Mouse (Mus musculus) midbrain, embryonic 16.5 days (tissue): ENCODE results near the gene Psmc3ip. TPM values are rescaled to one million over a fixed set of nuclear protein-coding genes. Genes with fewer than 3 reads are reported as not detected.

Experiments
- ATAC-seq: fragments of 200-750 bp; cut with Nextera tagmentation; 2 replicates; pipeline ENCODE4 v1.8.0; 2017; ENCODE audit warnings: moderate TSS enrichment
- H3K27ac ChIP-seq: fragments of 300-500 bp; sonication (generic); 2 replicates; pipeline ENCODE4 v1.5.1; 2014; ENCODE audit warnings: mild to moderate bottlenecking, low read length, mixed read lengths
- H3K27me3 ChIP-seq: fragments of 300-500 bp; sonication (generic); 2 replicates; pipeline ENCODE4 v1.6.1; 2014; ENCODE audit warnings: low read depth, low read length, mixed read lengths; ENCODE audit not compliant: control insufficient read depth, insufficient read depth
- H3K36me3 ChIP-seq: fragments of 300-500 bp; sonication (generic); 2 replicates; pipeline ENCODE4 v1.6.1; 2014; ENCODE audit warnings: mild to moderate bottlenecking, low read length, moderate library complexity, mixed read lengths; ENCODE audit not compliant: control insufficient read depth, insufficient read depth
- H3K4me1 ChIP-seq: fragments of 300-500 bp; sonication (generic); 2 replicates; pipeline ENCODE4 v1.6.1; 2014; ENCODE audit warnings: mild to moderate bottlenecking, low read length, mixed read lengths; ENCODE audit not compliant: control insufficient read depth, insufficient read depth
- H3K4me2 ChIP-seq: fragments of 300-500 bp; sonication (generic); 2 replicates; pipeline ENCODE4 v1.6.1; 2014; ENCODE audit warnings: mild to moderate bottlenecking, low read length, mixed read lengths
- H3K4me3 ChIP-seq: fragments of 300-500 bp; sonication (generic); 2 replicates; pipeline ENCODE4 v1.5.1; 2014; ENCODE audit warnings: low read depth, mild to moderate bottlenecking, low read length, moderate library complexity, mixed read lengths
- H3K9ac ChIP-seq: fragments of 300-500 bp; sonication (generic); 2 replicates; pipeline ENCODE4 v1.6.1; 2014; ENCODE audit warnings: low read depth, low read length, mixed read lengths
- H3K9me3 ChIP-seq: fragments of 300-500 bp; sonication (generic); replicated peaks from 2 replicates; pipeline ENCODE4 v1.6.1; 2014; ENCODE audit warnings: mild to moderate bottlenecking, low read length, mixed read lengths; ENCODE audit not compliant: control insufficient read depth, poor library complexity, severe bottlenecking
- WGBS: fragments of 180-500 bp; shearing (Covaris S2); extraction: QIAGEN DNeasy Blood & Tissue Kit; methylation state at CpG from one replicate; pipeline ENCODE4 v1.1.7; 2014; 5-methylcytosine and 5-hydroxymethylcytosine counted together
- polyA plus RNA-seq: library from polyadenylated mRNA; unstranded; fragments of >200 nt; fragmentation: Nextera tagmentation; extraction: Ambion mirVana; gene quantifications from 2 replicates; pipeline ENCODE4 v1.2.1, GENCODE M21; 2015

The Psmc3ip gene
- polyA plus RNA-seq, 1 experiment from 2014 or later: 15.2 TPM

DNA sequence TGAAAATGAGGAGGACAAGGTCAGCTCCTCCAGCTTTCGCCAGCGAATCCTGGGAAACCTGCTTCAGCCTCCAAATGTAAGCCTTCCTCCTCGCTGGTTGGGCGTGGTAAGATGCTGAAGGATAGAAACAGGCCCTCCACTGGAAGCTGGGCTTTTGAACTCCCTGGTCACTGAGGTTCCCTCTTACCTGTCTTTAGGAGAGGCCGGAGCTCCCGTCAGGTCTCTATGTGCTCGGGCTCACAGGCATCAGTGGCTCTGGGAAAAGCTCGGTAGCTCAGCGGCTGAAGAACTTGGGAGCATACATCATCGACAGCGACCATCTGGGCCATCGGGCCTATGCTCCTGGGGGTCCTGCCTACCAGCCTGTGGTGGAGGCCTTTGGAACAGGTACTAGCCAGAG, 10.4 kb downstream of the Psmc3ip start:
- Histone ChIP-seq H3K9me3 (no peaks in the 10 kb centered on the region), H3K4me2 (no peak overlapping the region), H3K27ac (no peak overlapping the region), H3K4me1 (peaks cover 32% of the 10 kb centered on the region), H3K9ac (no peak overlapping the region), H3K36me3 (peaks cover 12% of the 10 kb centered on the region; the same call in 1 of the 2 replicates), H3K4me3 (no peak overlapping the region), H3K27me3 (peaks cover 12% of the 10 kb centered on the region)
- WGBS: 97% methylated on average over 12 of the region's 12 CpGs
- no peak for ATAC-seq

DNA sequence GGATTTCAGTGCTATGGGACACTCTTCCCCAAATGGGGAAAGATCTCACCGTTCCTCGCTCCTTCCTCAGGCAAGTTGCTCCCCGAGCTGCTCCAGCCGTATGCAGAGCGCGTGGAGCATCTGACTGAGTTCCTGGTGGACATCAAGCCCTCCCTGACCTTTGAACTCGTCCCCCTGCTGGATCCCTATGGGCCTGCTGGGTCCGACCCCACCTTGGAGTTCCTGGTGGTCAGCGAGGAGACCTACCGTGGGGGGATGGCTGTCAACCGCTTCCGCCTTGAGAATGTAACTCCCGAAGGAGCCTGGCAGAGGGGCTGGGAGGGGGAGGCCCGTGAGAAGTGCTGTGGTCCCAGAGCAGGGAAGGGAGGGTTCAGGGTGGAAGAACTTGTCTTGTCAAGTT, 11.0 kb downstream of the Psmc3ip start:
- no peak overlapping the region for H3K4me3 ChIP-seq
- peaks cover 6% of the 10 kb centered on the region; the same call in 1 of the 2 replicates for H3K36me3 ChIP-seq
- peaks cover 18% of the 10 kb centered on the region for H3K27me3 ChIP-seq
- 91% methylated on average over 14 of the region's 14 CpGs for WGBS
- no peak overlapping the region for H3K27ac ChIP-seq
- ATAC-seq: no peak
- H3K4me2 ChIP-seq: no peak overlapping the region
- H3K9me3 ChIP-seq: no peaks in the 10 kb centered on the region
- H3K9ac ChIP-seq: no peak overlapping the region
- H3K4me1 ChIP-seq: peaks cover 32% of the 10 kb centered on the region

DNA sequence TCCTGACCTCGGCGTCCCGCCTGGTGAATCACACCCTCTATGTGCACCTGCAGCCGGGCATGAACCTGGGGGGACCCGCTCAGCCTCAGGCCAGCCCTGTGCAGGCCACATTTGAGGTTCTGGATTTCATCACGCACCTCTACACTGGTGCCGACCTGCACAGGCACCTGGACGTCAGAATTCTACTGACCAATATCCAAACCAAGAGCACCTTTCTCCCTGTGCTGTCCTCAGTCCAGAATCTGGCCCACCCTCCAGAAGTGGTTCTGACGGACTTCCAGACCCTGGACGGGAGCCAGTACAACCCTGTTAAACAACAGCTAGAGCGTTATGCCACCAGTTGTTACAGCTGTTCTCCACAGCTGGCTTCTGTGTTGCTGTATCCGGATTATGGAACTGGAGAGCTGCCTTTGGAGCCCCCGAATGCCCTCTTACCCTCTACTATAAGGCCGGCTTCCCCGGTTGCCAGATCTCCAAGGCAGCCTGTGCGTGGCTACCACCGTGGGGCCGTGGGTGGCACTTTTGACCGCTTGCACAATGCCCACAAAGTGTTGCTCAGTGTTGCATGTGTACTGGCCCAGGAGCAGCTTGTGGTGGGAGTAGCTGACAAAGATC, 12.0 kb downstream of the Psmc3ip start:
- no peak; the same call in none of the 2 replicates for ATAC-seq
- no peaks in the 10 kb centered on the region for H3K9me3 ChIP-seq
- H3K4me1 ChIP-seq: peaks cover 27% of the 10 kb centered on the region
- peak overlapping the region; percentile 90 for H3K4me2 ChIP-seq
- H3K4me3 ChIP-seq: peak overlapping the region; percentile 84
- H3K27me3 ChIP-seq: peaks cover 28% of the 10 kb centered on the region
- 0 out of 2 replicates have a peak, but pooled peaks cover 4% of the 10 kb centered on the region for H3K36me3 ChIP-seq
- peak overlapping the region; percentile 93 for H3K9ac ChIP-seq
- H3K27ac ChIP-seq: peak overlapping the region; percentile 93
- 32% methylated on average over 19 of the region's 19 CpGs for WGBS

DNA sequence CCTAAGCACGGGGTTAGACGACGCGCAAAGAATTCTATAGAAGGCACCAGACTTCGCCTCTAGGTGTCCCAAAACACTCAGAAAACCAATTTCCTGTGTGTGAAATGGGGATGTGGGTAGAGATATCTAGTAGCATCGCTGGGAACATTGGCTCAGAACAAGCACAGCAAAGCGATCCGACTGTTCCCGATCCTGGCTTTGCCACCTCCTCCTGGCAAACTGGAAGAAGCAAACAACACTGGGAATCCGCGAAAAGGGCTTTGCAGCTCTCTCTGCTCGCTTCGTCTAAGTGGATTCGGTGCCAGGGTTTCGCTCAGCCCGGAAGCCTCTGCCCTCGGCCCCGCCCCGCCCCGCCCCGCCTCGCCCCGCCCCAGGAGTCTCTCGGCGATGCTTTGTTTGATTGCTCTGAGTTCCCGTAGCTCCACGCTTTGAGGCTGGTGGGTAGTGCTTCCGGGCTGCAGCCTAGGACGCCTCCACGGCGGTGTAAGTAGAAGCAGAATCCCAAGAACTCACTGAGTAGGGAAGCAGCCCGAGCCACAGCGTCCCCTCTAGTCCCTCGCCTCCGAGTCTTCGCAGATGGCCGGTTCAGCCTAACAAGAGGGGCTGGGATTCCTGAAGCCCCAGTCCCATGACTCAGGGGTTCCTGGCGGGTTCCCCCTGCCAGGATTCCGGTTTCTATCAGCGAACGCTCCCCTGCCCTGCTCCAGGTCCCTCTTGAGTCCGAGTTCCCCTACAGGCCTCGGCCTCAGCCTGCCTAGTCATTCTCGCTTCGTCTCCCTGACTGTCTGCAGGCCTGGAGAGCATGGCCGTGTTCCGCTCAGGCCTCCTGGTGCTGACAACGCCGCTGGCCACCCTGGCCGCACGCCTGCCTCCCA, 12.8 kb downstream of the Psmc3ip start, which contains the start of gene Coasy:
Gene Coasy, plus strand, starts transcription at position 358 of the 875 bp plus-strand sequence.
- 0% methylated on average over 51 of the region's 51 CpGs for WGBS
- ATAC-seq: peak; percentile 91
- Histone ChIP-seq H3K9me3 (no peaks in the 10 kb centered on the region), H3K27me3 (peaks cover 36% of the 10 kb centered on the region), H3K4me1 (peaks cover 20% of the 10 kb centered on the region), H3K9ac (peak within 1 kb of the TSS; percentile 93), H3K27ac (peak within 1 kb of the TSS; percentile 93), H3K4me3 (peak within 1 kb of the TSS; percentile 84), H3K4me2 (peak within 1 kb of the TSS; percentile 90), H3K36me3 (0 out of 2 replicates have a peak, but pooled peaks cover 4% of the 10 kb centered on the region)

- 5% methylated on average over 10 of the region's 10 CpGs for WGBS
- ATAC-seq: no peak
These were observed 13.6 kb downstream of the Psmc3ip start for GRCm38 (mm10) chr11:101081659-101082058.

DNA sequence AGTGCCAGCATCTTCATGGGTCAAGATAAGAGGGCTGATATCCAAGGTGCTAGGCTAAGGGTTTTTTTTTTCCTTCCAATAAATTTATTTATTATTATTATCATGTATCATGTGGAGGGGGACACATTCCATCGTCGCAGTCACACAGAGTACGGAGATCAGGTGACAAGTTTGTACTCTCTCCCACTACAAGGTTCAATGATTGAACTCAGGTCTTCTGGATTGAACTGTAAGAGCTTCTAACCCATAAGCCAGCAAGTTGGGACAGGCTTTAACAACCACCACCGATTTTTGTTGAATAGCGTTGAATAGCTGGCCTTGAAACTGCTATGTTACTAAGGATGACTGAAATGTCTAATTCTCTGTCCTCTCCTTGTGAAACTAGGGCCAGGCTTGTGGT, 14.8 kb downstream of the Psmc3ip start:
- ATAC-seq: no peak
- Histone ChIP-seq H3K4me2 (no peak overlapping the region), H3K9ac (no peak overlapping the region), H3K27ac (no peak overlapping the region), H3K27me3 (peaks cover 39% of the 10 kb centered on the region), H3K9me3 (no peaks in the 10 kb centered on the region), H3K36me3 (peaks cover 4% of the 10 kb centered on the region; the same call in 1 of the 2 replicates), H3K4me1 (peaks cover 11% of the 10 kb centered on the region), H3K4me3 (no peak overlapping the region)
- 63% methylated on average over 5 of the region's 5 CpGs for WGBS

More at GRCm38 (mm10) chr11:101081659-101082058, 13.6 kb downstream of the Psmc3ip start:
- H3K4me2 ChIP-seq: peak overlapping the region; percentile 90
- peak overlapping the region; percentile 93 for H3K9ac ChIP-seq
- H3K9me3 ChIP-seq: no peaks in the 10 kb centered on the region
- H3K36me3 ChIP-seq: peaks cover 4% of the 10 kb centered on the region; the same call in 1 of the 2 replicates
- peak overlapping the region; percentile 93 for H3K27ac ChIP-seq
- peak overlapping the region; percentile 84 for H3K4me3 ChIP-seq
- peaks cover 20% of the 10 kb centered on the region for H3K4me1 ChIP-seq
- peaks cover 39% of the 10 kb centered on the region for H3K27me3 ChIP-seq

- Histone ChIP-seq H3K9ac (no peak overlapping the region), H3K4me1 (peaks cover 11% of the 10 kb centered on the region), H3K9me3 (no peaks in the 10 kb centered on the region), H3K4me3 (no peak overlapping the region), H3K4me2 (no peak overlapping the region), H3K27me3 (peaks cover 39% of the 10 kb centered on the region), H3K36me3 (peaks cover 2% of the 10 kb centered on the region; the same call in 1 of the 2 replicates), H3K27ac (no peak overlapping the region)
- ATAC-seq: no peak
- WGBS: 3% methylated on average over 26 of the region's 27 CpGs
These were observed 15.5 kb downstream of the Psmc3ip start for GRCm38 (mm10) chr11:101079746-101080145.

GRCm38 (mm10) chr11:101078121-101078520, 17.1 kb downstream of the Psmc3ip start, which contains the start of gene Hsd17b1:
Gene Hsd17b1, plus strand, starts transcription at chr11:101078411.
- Histone ChIP-seq H3K9me3 (no peaks in the 10 kb centered on the region), H3K9ac (no peak within 1 kb of the TSS), H3K36me3 (no peaks in the 10 kb centered on the region; the same call in 1 of the 2 replicates), H3K27ac (no peak within 1 kb of the TSS), H3K4me3 (no peak within 1 kb of the TSS), H3K4me1 (peaks cover 2% of the 10 kb centered on the region), H3K4me2 (no peak within 1 kb of the TSS), H3K27me3 (peaks cover 39% of the 10 kb centered on the region)
- 72% methylated on average over 9 of the region's 9 CpGs for WGBS
- no peak for ATAC-seq
